Mouse (Mus musculus) heart, embryonic 14.5 days (tissue): ENCODE measurements around the gene Abhd12b. TPM values are rescaled to one million over a fixed set of nuclear protein-coding genes. Genes with fewer than 3 reads are reported as not detected.

Source experiments
- ATAC-seq: fragments of 200-750 bp; cut with Nextera tagmentation; 2 replicates; pipeline ENCODE4 v1.8.0; 2017; ENCODE audit warnings: low read depth, moderate TSS enrichment; ENCODE audit not compliant: insufficient number of reproducible peaks, insufficient read depth, low FRiP score
- H3K27ac ChIP-seq, 2 experiments: fragments of 200-500 bp in 1 of 2; fragments of 300-500 bp in 1 of 2; sonication (generic) in 1 of 2; replicated peaks in 1 of 2; 2 replicates each; pipeline ENCODE4 v1.5.1; 2012 to 2014; ENCODE audit warnings: low read depth in 2 of 2, low read length in 2 of 2, control low read depth in 1 of 2, mild to moderate bottlenecking in 1 of 2, mixed read lengths in 1 of 2; ENCODE audit not compliant: control insufficient read depth in 1 of 2, insufficient read depth in 1 of 2
- H3K27me3 ChIP-seq: fragments of 300-500 bp; sonication (generic); 2 replicates; pipeline ENCODE4 v1.6.1; 2014; ENCODE audit warnings: mild to moderate bottlenecking, low read length, control low read depth; ENCODE audit not compliant: control insufficient read depth, insufficient read depth
- H3K36me3 ChIP-seq: fragments of 300-500 bp; sonication (generic); 2 replicates; pipeline ENCODE4 v1.6.1; 2014; ENCODE audit warnings: mild to moderate bottlenecking, control low read depth, low read length, mixed read lengths; ENCODE audit not compliant: control insufficient read depth, insufficient read depth
- H3K4me1 ChIP-seq, 2 experiments: fragments of 200-500 bp in 1 of 2; fragments of 300-500 bp in 1 of 2; sonication (generic) in 1 of 2; 2 replicates each; pipeline ENCODE4 v1.6.1; 2012 to 2014; ENCODE audit warnings: low read length in 2 of 2, control low read depth in 1 of 2, mixed read lengths in 1 of 2; ENCODE audit not compliant: control insufficient read depth in 2 of 2, insufficient read depth in 2 of 2
- H3K4me2 ChIP-seq: fragments of 300-500 bp; sonication (generic); 2 replicates; pipeline ENCODE4 v1.6.1; 2014; ENCODE audit warnings: mild to moderate bottlenecking, low read length
- H3K4me3 ChIP-seq, 2 experiments: fragments of 200-500 bp in 1 of 2; fragments of 300-500 bp in 1 of 2; sonication (generic) in 1 of 2; 2 replicates each; pipeline ENCODE4 v1.5.1; 2012 to 2014; ENCODE audit warnings: low read length in 2 of 2, mild to moderate bottlenecking in 2 of 2, control low read depth in 1 of 2, low read depth in 1 of 2, moderate library complexity in 1 of 2; ENCODE audit not compliant: control insufficient read depth in 1 of 2, insufficient read depth in 1 of 2
- H3K9ac ChIP-seq: fragments of 300-500 bp; sonication (generic); 2 replicates; pipeline ENCODE4 v1.6.1; 2014; ENCODE audit warnings: mild to moderate bottlenecking, low read length
- H3K9me3 ChIP-seq: fragments of 300-500 bp; sonication (generic); 2 replicates; pipeline ENCODE4 v1.6.1; 2016; ENCODE audit warnings: low read length, control low read depth; ENCODE audit not compliant: control insufficient read depth
- WGBS: fragments of 180-500 bp; shearing (Covaris S2); extraction: QIAGEN DNeasy Blood & Tissue Kit; methylation state at CpG from one replicate; pipeline ENCODE4 v1.1.7; 2014; 5-methylcytosine and 5-hydroxymethylcytosine counted together
- polyA plus RNA-seq: library from polyadenylated mRNA; unstranded; fragments of >200 nt; fragmentation: Nextera tagmentation; extraction: Ambion mirVana; gene quantifications from 2 replicates; pipeline ENCODE4 v1.2.1, GENCODE M21; 2014

The Abhd12b gene
- polyA plus RNA-seq, 1 experiment from 2014 or later = not detected

GRCm38 (mm10) chr12:70204433-70204832 lies 50.5 kb downstream of the Abhd12b start:
- H3K27me3 ChIP-seq = no peaks in the 10 kb centered on the region
- no peak overlapping the region for H3K4me3 ChIP-seq
- no peak overlapping the region for H3K4me2 ChIP-seq
- 77% methylated on average over 8 of the region's 8 CpGs for WGBS
- peaks cover 19% of the 10 kb centered on the region; the same call in 1 of the 2 replicates for H3K36me3 ChIP-seq
- no peak for ATAC-seq
- H3K4me1 ChIP-seq = no peaks in the 10 kb centered on the region
- no peak overlapping the region for H3K27ac ChIP-seq
- H3K9ac ChIP-seq = no peak overlapping the region
- no peaks in the 10 kb centered on the region for H3K9me3 ChIP-seq

- Histone ChIP-seq H3K9me3 (no peaks in the 10 kb centered on the region), H3K9ac (no peak overlapping the region), H3K27me3 (no peaks in the 10 kb centered on the region), H3K4me1 (no peaks in the 10 kb centered on the region), H3K36me3 (peaks cover 10% of the 10 kb centered on the region; the same call in 1 of the 2 replicates), H3K27ac (no peak overlapping the region), H3K4me2 (no peak overlapping the region), H3K4me3 (no peak overlapping the region)
- WGBS = 69% methylated on average over 5 of the region's 5 CpGs
- ATAC-seq = no peak
Observed at GRCm38 (mm10) chr12:70208214-70208613, 54.3 kb downstream of the Abhd12b start.

GRCm38 (mm10) chr12:70212501-70212900 lies 58.6 kb downstream of the Abhd12b start:
- 85% methylated on average over 4 of the region's 4 CpGs for WGBS
- Histone ChIP-seq H3K9me3 (no peaks in the 10 kb centered on the region), H3K9ac (no peak overlapping the region), H3K4me3 (no peak overlapping the region), H3K27me3 (no peaks in the 10 kb centered on the region), H3K4me1 (no peaks in the 10 kb centered on the region; a peak in 1 of 4 replicates), H3K36me3 (peaks cover 3% of the 10 kb centered on the region), H3K27ac (no peak overlapping the region), H3K4me2 (no peak overlapping the region)
- ATAC-seq = no peak

- Histone ChIP-seq H3K9me3 (no peaks in the 10 kb centered on the region), H3K27ac (no peak overlapping the region), H3K9ac (no peak overlapping the region), H3K4me3 (no peak overlapping the region), H3K36me3 (peaks cover 3% of the 10 kb centered on the region; the same call in 1 of the 2 replicates), H3K27me3 (no peaks in the 10 kb centered on the region), H3K4me2 (no peak overlapping the region), H3K4me1 (no peaks in the 10 kb centered on the region; a peak in 1 of 4 replicates)
- 89% methylated on average over 6 of the region's 6 CpGs for WGBS
- ATAC-seq = no peak
Observed at GRCm38 (mm10) chr12:70213601-70214000, 59.7 kb downstream of the Abhd12b start.

- WGBS = 75% methylated on average over 8 of the region's 8 CpGs
- Histone ChIP-seq H3K4me3 (no peak overlapping the region), H3K9ac (no peak overlapping the region), H3K4me1 (no peaks in the 10 kb centered on the region; a peak in 1 of 4 replicates), H3K9me3 (no peaks in the 10 kb centered on the region), H3K36me3 (peaks cover 3% of the 10 kb centered on the region; the same call in 1 of the 2 replicates), H3K4me2 (no peak overlapping the region), H3K27me3 (no peaks in the 10 kb centered on the region), H3K27ac (no peak overlapping the region)
- no peak for ATAC-seq
Observed at GRCm38 (mm10) chr12:70214281-70214680, 60.3 kb downstream of the Abhd12b start.

- Histone ChIP-seq H3K27ac (no peak overlapping the region), H3K27me3 (no peaks in the 10 kb centered on the region), H3K4me3 (no peak overlapping the region), H3K4me2 (no peak overlapping the region), H3K4me1 (no peaks in the 10 kb centered on the region; a peak in 1 of 4 replicates), H3K9me3 (no peaks in the 10 kb centered on the region), H3K36me3 (peaks cover 10% of the 10 kb centered on the region; the same call in 1 of the 2 replicates), H3K9ac (no peak overlapping the region)
- ATAC-seq = no peak
- WGBS = 73% methylated on average over 16 of the region's 16 CpGs
Observed at GRCm38 (mm10) chr12:70216229-70216800, 62.4 kb downstream of the Abhd12b start.

GRCm38 (mm10) chr12:70218795-70219540 lies 65.0 kb downstream of the Abhd12b start:
- WGBS = 85% methylated on average over 8 of the region's 8 CpGs
- Histone ChIP-seq H3K9ac (no peak overlapping the region), H3K4me1 (peaks cover 0 to 9% of the 10 kb centered on the region in 2 experiments; a peak in 3 of 4 replicates), H3K4me2 (no peak overlapping the region), H3K27me3 (no peaks in the 10 kb centered on the region), H3K27ac (no peak overlapping the region), H3K36me3 (peaks cover 11% of the 10 kb centered on the region; the same call in 1 of the 2 replicates), H3K9me3 (no peaks in the 10 kb centered on the region), H3K4me3 (no peak overlapping the region)
- no peak for ATAC-seq
